Mouse (Mus musculus) urinary bladder, postnatal 4 days (tissue): ENCODE results near the gene Khnyn.
A peak's percentile ranks its signal among the peaks of the same experiment; 100 is the strongest.

ENCODE experiments used
- DNase-seq, 2 experiments: peaks; one replicate each; pipeline ENCODE4 v3.0.0; 2021 to 2022; ENCODE audit warnings: low spot score in 2 of 2

Gene Khnyn

GRCm38 (mm10) chr14:55884713-55885113 lies at the start of gene Khnyn:
Gene Khnyn, plus strand, starts transcription at chr14:55884947.
- DNase-seq, result peak; percentile 90 to 94

DNA sequence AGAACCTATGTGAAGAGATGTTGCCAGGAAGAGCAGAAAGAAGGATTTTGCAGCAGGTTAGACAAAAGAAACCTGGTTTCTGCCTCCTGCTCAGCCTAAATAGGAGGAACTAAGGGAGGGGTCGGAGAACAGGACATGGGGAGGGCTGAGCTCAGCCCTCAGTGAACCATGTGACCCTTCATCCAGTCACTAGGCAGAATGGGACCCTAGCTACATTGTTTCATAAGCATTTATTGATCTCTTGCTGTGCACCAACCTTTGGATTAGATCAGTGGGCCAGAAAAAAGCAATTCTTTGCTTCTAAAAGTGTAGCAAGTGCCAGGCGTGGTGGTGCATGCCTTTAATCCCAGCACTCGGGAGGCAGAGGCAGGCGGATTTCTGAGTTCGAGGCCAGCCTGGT lies 46.4 kb upstream of the Khnyn start:
- no peak for DNase-seq

GRCm38 (mm10) chr14:55838740-55839139 lies 46.0 kb upstream of the Khnyn start:
- DNase-seq, result no peak

GRCm38 (mm10) chr14:55840853-55841366 lies 43.8 kb upstream of the Khnyn start:
- DNase-seq, result no peak

- DNase-seq, result no peak
Measured at GRCm38 (mm10) chr14:55842794-55843193, 42.0 kb upstream of the Khnyn start.

- DNase-seq, result no peak
Measured at GRCm38 (mm10) chr14:55845506-55846294, 39.0 kb upstream of the Khnyn start.

DNA sequence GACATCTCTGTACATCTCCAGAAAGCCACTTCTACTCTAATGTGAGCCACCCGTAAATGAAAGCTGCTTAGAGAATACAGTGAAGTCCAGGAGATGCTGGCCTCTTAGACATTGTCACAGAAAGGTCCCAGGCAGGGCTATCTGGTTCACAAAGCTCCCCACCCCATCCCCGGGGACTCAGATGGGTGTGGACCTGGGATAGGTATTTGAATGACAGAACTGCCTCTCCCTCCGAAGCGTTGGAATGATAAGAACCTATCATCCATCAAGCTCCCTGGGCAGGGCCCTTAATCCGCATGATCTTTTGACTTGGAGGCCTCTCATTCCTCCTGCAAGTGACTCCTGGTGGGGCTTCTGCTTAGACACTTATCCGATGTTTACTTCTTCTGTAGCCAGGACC lies 33.9 kb upstream of the Khnyn start:
- no peak for DNase-seq

DNA sequence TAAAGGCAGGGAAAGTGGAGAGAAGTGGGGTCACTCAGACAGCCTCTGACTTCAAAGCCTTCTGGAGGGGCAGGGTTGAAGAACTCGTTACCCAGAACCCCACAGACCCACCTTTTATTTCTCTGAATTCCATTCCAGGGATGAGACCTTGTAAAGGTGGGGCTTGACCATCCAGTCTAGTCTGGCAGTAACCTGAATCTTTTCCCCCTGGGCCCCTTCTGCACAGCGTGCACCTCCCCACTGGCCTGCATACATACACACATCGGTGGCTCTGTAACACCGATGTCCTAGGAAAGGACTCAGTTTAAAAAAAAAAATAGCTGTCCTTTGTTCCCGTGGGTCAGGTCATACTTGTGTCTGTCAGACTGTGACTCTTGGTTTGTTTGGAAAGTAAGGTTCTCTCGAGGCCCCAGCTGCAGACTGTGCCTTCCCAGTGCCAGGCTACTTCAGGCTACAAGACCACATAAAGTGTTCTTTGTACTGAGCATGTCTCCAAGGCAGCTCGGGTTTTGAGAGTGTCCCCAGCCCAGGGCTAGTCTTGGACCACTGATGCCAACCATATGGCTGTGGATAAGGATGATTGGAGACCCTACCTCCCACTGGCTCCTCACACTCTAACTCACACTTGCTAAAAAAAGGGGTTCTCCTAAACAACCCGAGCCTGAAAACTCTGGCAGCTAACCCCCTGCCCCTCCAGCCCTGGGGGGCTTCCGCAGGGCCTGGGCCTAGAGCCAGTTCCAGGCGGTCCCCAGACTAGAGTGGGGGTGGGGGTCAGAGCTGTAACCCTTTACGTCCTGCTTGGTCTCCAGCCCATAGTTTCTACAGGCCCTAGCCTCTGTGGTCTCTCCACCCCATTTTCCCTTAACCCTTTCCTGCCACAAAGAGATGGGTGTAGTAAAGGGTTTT lies 31.8 kb upstream of the Khnyn start:
- no peak for DNase-seq

DNA sequence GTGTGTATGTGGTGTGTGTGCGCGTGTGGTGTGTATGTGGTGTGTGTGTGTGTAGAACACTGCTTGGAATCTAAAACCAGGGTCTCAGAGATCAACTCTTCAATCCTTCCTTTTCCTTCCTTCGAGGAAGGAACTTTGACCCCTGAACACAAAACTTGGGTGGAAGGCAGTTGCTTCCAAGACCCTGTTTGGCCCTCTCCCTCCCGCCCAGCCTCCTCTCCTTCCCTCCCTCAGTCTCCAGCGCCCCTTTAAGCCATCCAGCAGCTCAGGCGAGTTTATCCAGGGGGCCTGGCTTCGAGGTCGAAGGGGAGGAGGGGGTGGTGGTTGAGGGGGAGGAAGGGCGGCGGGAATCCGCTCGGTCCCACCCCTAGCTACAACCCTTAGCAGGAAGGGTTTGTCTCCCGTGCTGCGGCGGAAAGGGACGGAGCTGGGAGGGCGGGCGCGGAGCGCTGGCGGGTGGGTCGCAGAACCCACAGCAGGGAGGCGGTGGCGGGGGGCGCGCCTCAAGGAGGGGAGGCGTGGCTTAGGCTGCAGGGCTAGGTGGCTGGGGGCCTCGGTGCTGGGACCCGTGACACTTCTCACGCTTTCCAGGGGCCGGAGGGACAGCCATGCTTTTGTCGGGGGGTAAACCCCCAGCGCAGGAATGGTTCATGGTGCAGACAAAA lies 31.0 kb upstream of the Khnyn start, which contains the start of gene Nynrin:
Gene Nynrin (plus strand): TSS at position 390 of the 665 bp plus-strand sequence.
- DNase-seq, result peak; percentile 84

GRCm38 (mm10) chr14:55854406-55855100 lies 30.2 kb upstream of the Khnyn start:
- no peak for DNase-seq

DNA sequence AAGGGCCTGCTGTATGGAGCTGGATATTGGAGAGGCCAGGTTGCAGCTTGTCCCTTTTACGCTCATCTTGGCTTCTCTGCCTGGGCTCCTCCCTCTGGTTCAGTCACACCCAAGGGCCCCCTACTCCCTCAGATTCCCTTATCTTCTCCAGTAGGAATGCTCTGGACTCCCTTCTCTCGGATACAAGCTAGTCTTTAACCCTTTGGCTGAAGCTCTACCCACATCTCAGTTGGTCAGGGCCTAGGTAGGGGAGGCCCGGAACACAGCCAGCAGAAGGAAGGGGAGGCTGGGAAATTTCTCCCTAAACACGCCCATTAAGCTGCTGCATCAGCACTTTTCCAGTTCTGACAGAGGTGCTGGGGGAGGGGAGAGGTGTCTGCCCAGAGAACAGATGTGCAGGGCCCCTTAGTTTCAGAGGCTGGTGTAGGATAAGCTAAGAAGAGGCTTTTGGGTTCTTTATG lies 29.6 kb upstream of the Khnyn start:
- peak; percentile 53 to 59 for DNase-seq

GRCm38 (mm10) chr14:55857588-55857987 lies 27.2 kb upstream of the Khnyn start:
- DNase-seq, result no peak

DNA sequence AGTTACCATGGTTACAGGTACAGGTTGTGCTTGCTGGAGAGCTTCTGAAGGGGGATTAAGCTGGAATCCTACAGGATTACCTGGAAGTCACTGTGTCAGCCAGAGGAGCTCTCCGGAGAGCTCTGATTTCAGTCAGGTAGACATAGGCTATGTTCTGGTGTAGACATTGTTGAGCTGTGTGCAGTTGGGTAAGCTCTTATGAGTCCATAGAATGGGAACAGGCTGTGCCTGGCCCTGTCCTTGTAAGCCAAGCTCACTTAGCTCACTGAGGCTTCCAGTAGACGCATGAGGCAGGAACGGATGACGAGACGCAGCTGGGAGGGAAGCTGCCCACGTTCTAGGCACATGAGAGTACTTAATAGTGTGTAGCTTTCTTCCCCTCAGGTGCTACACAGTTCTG lies 22.6 kb upstream of the Khnyn start:
- no peak for DNase-seq

DNA sequence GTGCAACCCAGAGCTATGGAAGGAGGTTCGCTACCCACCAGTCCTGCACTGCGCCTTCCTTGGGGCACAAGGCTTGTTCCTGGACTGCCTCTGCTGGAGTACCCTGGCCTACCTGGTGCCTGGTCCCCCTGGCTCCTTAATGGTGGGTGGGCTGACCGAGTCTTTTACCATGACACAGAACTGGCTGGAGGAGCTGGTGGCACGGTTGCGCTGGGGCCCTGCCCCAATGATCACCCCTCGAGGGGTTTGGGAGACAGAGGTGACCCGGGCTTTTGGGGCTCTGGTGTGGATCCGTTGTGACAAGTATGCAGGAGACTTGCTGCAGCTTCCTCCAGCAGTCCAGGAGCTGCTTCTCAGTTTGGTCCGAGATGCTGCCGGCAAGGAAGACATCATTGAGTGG lies 21.8 kb upstream of the Khnyn start:
- DNase-seq, result no peak

GRCm38 (mm10) chr14:55863773-55864172 lies 21.0 kb upstream of the Khnyn start:
- DNase-seq, result peak; percentile 65 to 83

DNA sequence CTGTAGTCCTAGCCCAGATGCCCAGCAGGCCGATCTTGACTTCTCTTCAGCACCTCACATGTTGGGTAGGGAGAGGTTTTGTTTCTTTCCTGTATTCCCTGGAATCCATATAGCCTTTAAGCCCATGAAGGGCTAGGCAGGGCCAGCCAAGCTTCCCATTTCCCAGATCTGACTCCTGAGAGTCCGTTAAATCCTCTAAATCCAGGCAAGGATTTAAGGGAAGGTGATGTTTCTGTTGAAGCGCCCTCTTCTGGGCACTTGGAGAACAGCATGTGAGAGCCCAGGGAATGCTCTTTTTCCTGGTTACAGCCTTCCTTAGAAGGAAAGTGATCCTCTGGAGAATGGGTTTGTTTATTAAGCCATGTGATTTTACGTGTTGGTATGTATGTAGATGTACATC lies 17.8 kb upstream of the Khnyn start:
- DNase-seq, result no peak

GRCm38 (mm10) chr14:55868230-55869026 lies 16.3 kb upstream of the Khnyn start:
- DNase-seq, result no peak

GRCm38 (mm10) chr14:55869538-55869937 lies 15.2 kb upstream of the Khnyn start:
- DNase-seq, result no peak

DNA sequence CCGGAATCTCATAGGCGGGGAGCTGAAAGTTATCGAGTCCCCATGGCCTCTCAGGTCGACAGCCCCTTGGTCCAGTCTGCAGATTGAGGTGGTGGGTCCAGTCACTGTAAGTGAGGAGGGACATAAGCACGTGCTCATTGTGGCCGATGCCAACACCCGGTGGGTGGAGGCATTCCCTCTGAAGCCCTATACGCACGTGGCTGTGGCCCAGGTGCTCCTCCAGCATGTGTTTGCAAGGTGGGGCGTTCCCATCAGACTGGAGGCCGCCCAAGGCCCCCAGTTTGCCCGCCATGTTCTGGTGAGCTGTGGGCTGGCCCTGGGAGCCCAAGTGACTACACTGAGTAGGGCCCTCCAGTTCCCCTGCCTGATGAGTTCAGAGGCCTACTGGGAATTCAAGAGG lies 12.7 kb upstream of the Khnyn start:
- DNase-seq, result no peak

DNA sequence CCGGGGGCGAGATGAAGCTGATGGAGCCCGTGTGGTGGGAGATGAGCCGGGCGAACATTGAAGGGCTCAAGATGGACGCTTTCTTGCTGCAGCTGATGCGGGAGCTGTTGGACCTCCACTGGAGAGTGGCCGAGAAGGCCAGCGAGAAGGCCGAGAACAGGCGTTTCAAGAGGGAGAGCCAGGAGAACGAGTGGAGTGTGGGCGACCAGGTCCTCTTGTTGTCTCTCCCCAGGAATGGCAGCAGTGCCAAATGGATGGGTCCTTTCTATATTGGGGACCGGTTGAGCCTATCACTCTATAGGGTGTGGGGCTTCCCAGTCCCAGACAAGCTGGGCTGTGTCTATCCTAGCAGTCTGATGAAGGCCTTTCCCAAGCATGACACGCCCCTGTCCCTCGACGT lies 12.2 kb upstream of the Khnyn start:
- DNase-seq, result no peak
